Mouse (Mus musculus) lung, embryonic 14.5 days (tissue): ENCODE data around the gene Srgap3. TPM values are rescaled to one million over a fixed set of nuclear protein-coding genes. Genes with fewer than 3 reads are reported as not detected.

Experiments used
- ATAC-seq: fragments of 200-750 bp; cut with Nextera tagmentation; 2 replicates; pipeline ENCODE4 v1.8.0; 2017; ENCODE audit warnings: mild to moderate bottlenecking, moderate TSS enrichment, moderate library complexity; ENCODE audit not compliant: insufficient read depth
- DNase-seq: peaks from one replicate; pipeline ENCODE4 v3.0.0-alpha.2; 2015
- H3K27ac ChIP-seq: fragments of 300-500 bp; sonication (generic); 2 replicates; pipeline ENCODE4 v1.5.1; 2014; ENCODE audit warnings: low read depth, mild to moderate bottlenecking, moderate library complexity
- H3K27me3 ChIP-seq: fragments of 300-500 bp; sonication (generic); 2 replicates; pipeline ENCODE4 v1.6.1; 2014; ENCODE audit warnings: low read length, control low read depth; ENCODE audit not compliant: insufficient read depth
- H3K36me3 ChIP-seq: fragments of 300-500 bp; sonication (generic); 2 replicates; pipeline ENCODE4 v1.6.1; 2014; ENCODE audit warnings: control low read depth; ENCODE audit not compliant: insufficient read depth
- H3K4me1 ChIP-seq: fragments of 300-500 bp; sonication (generic); 2 replicates; pipeline ENCODE4 v1.6.1; 2014; ENCODE audit warnings: antibody characterized with exemption, control low read depth; ENCODE audit not compliant: insufficient read depth
- H3K4me2 ChIP-seq: fragments of 300-500 bp; sonication (generic); 2 replicates; pipeline ENCODE4 v1.6.1; 2014; ENCODE audit warnings: mild to moderate bottlenecking
- H3K4me3 ChIP-seq: fragments of 300-500 bp; sonication (generic); 2 replicates; pipeline ENCODE4 v1.5.1; 2014; ENCODE audit warnings: low read depth, low read length
- H3K9ac ChIP-seq: fragments of 300-500 bp; sonication (generic); 2 replicates; pipeline ENCODE4 v1.6.1; 2014
- H3K9me3 ChIP-seq: fragments of 300-500 bp; sonication (generic); 2 replicates; pipeline ENCODE4 v1.6.1; 2016; ENCODE audit warnings: low read depth, low read length, control low read depth
- CTCF ChIP-seq: IDR thresholded peaks from 2 replicates; pipeline ENCODE4 v1.5.1; 2016; ENCODE audit warnings: antibody characterized with exemption, low read depth
- WGBS: fragments of 180-500 bp; shearing (Covaris S2); extraction: QIAGEN DNeasy Blood & Tissue Kit; methylation state at CpG from one replicate; pipeline ENCODE4 v1.1.7; 2014; 5-methylcytosine and 5-hydroxymethylcytosine counted together
- polyA plus RNA-seq: library from polyadenylated mRNA; unstranded; fragments of >200 nt; fragmentation: Nextera tagmentation; extraction: Ambion mirVana; gene quantifications from 2 replicates; pipeline ENCODE4 v1.2.1, GENCODE M21; 2014

Srgap3 gene
- 5.0 and 5.5 TPM in 2 replicates for polyA plus RNA-seq

GRCm38 (mm10) chr6:112946895-112947436 is at the start of gene Srgap3:
Gene Srgap3, minus strand, starts transcription at chr6:112947266.
- Histone ChIP-seq H3K4me2 (peak within 1 kb of the TSS; percentile 86), H3K36me3 (no peaks in the 10 kb centered on the region), H3K4me3 (peak within 1 kb of the TSS; percentile 51), H3K27me3 (no peaks in the 10 kb centered on the region), H3K4me1 (peaks cover 24% of the 10 kb centered on the region), H3K9me3 (no peaks in the 10 kb centered on the region), H3K9ac (peak within 1 kb of the TSS; percentile 61), H3K27ac (peak within 1 kb of the TSS; percentile 77)
- DNase-seq: peak; percentile 94
- peak; percentile 95 for ATAC-seq
- WGBS: under 1% methylated on average over 31 of the region's 31 CpGs
- TF ChIP-seq CTCF: peak; percentile 37; the same call in 1 of the 2 replicates

GRCm38 (mm10) chr6:112995708-112996107 is 48.6 kb upstream of the Srgap3 start:
- H3K4me2 ChIP-seq: no peak overlapping the region
- WGBS: 41% methylated on average over 1 of the region's 1 CpGs
- H3K4me3 ChIP-seq: no peak overlapping the region
- no peaks in the 10 kb centered on the region for H3K9me3 ChIP-seq
- H3K27ac ChIP-seq: no peak overlapping the region
- no peaks in the 10 kb centered on the region for H3K4me1 ChIP-seq
- no peak overlapping the region for H3K9ac ChIP-seq
- no peaks in the 10 kb centered on the region for H3K36me3 ChIP-seq
- ATAC-seq (no peak), DNase-seq (no peak)
- no peak for TF ChIP-seq CTCF
- H3K27me3 ChIP-seq: no peaks in the 10 kb centered on the region

- no peaks in the 10 kb centered on the region for H3K27me3 ChIP-seq
- no peak overlapping the region for H3K4me2 ChIP-seq
- no peaks in the 10 kb centered on the region for H3K4me1 ChIP-seq
- no peak overlapping the region for H3K27ac ChIP-seq
- H3K9me3 ChIP-seq: no peaks in the 10 kb centered on the region
- H3K9ac ChIP-seq: no peak overlapping the region
- ATAC-seq: no peak
- H3K36me3 ChIP-seq: no peaks in the 10 kb centered on the region
- 42% methylated on average over 1 of the region's 1 CpGs for WGBS
- no peak for DNase-seq
- TF ChIP-seq CTCF: no peak
- H3K4me3 ChIP-seq: no peak overlapping the region
These were observed 43.1 kb upstream of the Srgap3 start for GRCm38 (mm10) chr6:112990119-112990518.

- WGBS: 60% methylated on average over 9 of the region's 9 CpGs
- no peak overlapping the region for H3K27ac ChIP-seq
- DNase-seq: no peak
- no peaks in the 10 kb centered on the region for H3K27me3 ChIP-seq
- H3K4me2 ChIP-seq: no peak overlapping the region
- no peak for TF ChIP-seq CTCF
- H3K4me3 ChIP-seq: no peak overlapping the region
- H3K9me3 ChIP-seq: no peaks in the 10 kb centered on the region
- no peak for ATAC-seq
- no peak overlapping the region for H3K9ac ChIP-seq
- no peaks in the 10 kb centered on the region for H3K36me3 ChIP-seq
- H3K4me1 ChIP-seq: no peaks in the 10 kb centered on the region
These were observed 38.6 kb upstream of the Srgap3 start for GRCm38 (mm10) chr6:112985362-112986314.

- Histone ChIP-seq H3K9ac (no peak overlapping the region), H3K36me3 (no peaks in the 10 kb centered on the region), H3K9me3 (no peaks in the 10 kb centered on the region), H3K4me2 (no peak overlapping the region), H3K27me3 (no peaks in the 10 kb centered on the region), H3K4me1 (no peaks in the 10 kb centered on the region), H3K27ac (no peak overlapping the region), H3K4me3 (no peak overlapping the region)
- no peak for DNase-seq
- ATAC-seq: no peak
- WGBS: 33% methylated on average over 7 of the region's 7 CpGs
- TF ChIP-seq CTCF: no peak
These were observed 35.2 kb upstream of the Srgap3 start for GRCm38 (mm10) chr6:112982241-112982640.

- no peaks in the 10 kb centered on the region for H3K9me3 ChIP-seq
- no peak overlapping the region for H3K4me2 ChIP-seq
- TF ChIP-seq CTCF: no peak
- no peak for ATAC-seq
- 88% methylated on average over 3 of the region's 3 CpGs for WGBS
- no peaks in the 10 kb centered on the region for H3K36me3 ChIP-seq
- no peak overlapping the region for H3K27ac ChIP-seq
- H3K4me1 ChIP-seq: peaks cover 5% of the 10 kb centered on the region; the same call in 1 of the 2 replicates
- no peaks in the 10 kb centered on the region for H3K27me3 ChIP-seq
- no peak for DNase-seq
- H3K9ac ChIP-seq: no peak overlapping the region
- H3K4me3 ChIP-seq: no peak overlapping the region
These were observed 31.9 kb upstream of the Srgap3 start for GRCm38 (mm10) chr6:112978947-112979346.

GRCm38 (mm10) chr6:112977246-112977645 is 30.2 kb upstream of the Srgap3 start:
- Histone ChIP-seq H3K9me3 (no peaks in the 10 kb centered on the region), H3K4me3 (no peak overlapping the region), H3K36me3 (no peaks in the 10 kb centered on the region), H3K4me1 (peaks cover 17% of the 10 kb centered on the region), H3K4me2 (no peak overlapping the region), H3K9ac (no peak overlapping the region), H3K27ac (no peak overlapping the region), H3K27me3 (no peaks in the 10 kb centered on the region)
- DNase-seq (peak; percentile 23), ATAC-seq (no peak; the same call in 1 of the 2 replicates)
- 54% methylated on average over 4 of the region's 4 CpGs for WGBS
- no peak for TF ChIP-seq CTCF
